Mouse (Mus musculus) midbrain, embryonic 11.5 days (tissue): ENCODE data around the gene Hrc. TPM values are rescaled to one million over a fixed set of nuclear protein-coding genes. Genes with fewer than 3 reads are reported as not detected.
A peak's percentile ranks its signal among the peaks of the same experiment; 100 is the strongest.

Experiments used
- ATAC-seq: fragments of 200-750 bp; cut with Nextera tagmentation; 2 replicates; pipeline ENCODE4 v1.8.0; 2017; ENCODE audit warnings: moderate TSS enrichment, moderate library complexity; ENCODE audit not compliant: low FRiP score
- DNase-seq: peaks from one replicate; pipeline ENCODE4 v3.0.0; 2015; ENCODE audit warnings: low spot score; ENCODE audit errors: missing footprints
- H3K27ac ChIP-seq: fragments of 300-500 bp; sonication (generic); 2 replicates; pipeline ENCODE4 v1.5.1; 2014; ENCODE audit warnings: low read depth, low read length
- H3K27me3 ChIP-seq: fragments of 300-500 bp; sonication (generic); 2 replicates; pipeline ENCODE4 v1.6.1; 2014; ENCODE audit warnings: mild to moderate bottlenecking, low read length, moderate library complexity, mixed read lengths; ENCODE audit not compliant: control insufficient read depth, insufficient read depth
- H3K36me3 ChIP-seq: fragments of 300-500 bp; sonication (generic); 2 replicates; pipeline ENCODE4 v1.6.1; 2014; ENCODE audit warnings: mild to moderate bottlenecking, low read length, moderate library complexity, mixed read lengths; ENCODE audit not compliant: control insufficient read depth, insufficient read depth
- H3K4me1 ChIP-seq: fragments of 300-500 bp; sonication (generic); 2 replicates; pipeline ENCODE4 v1.6.1; 2014; ENCODE audit warnings: low read length; ENCODE audit not compliant: control insufficient read depth, insufficient read depth
- H3K4me2 ChIP-seq: fragments of 300-500 bp; sonication (generic); 2 replicates; pipeline ENCODE4 v1.6.1; 2014; ENCODE audit warnings: mild to moderate bottlenecking, moderate library complexity
- H3K4me3 ChIP-seq: fragments of 300-500 bp; sonication (generic); 2 replicates; pipeline ENCODE4 v1.5.1; 2014; ENCODE audit warnings: low read depth, low read length
- H3K9ac ChIP-seq: fragments of 300-500 bp; sonication (generic); 2 replicates; pipeline ENCODE4 v1.6.1; 2014; ENCODE audit warnings: low read length
- H3K9me3 ChIP-seq: fragments of 300-500 bp; sonication (generic); 2 replicates; pipeline ENCODE4 v1.6.1; 2016; ENCODE audit warnings: low read length; ENCODE audit not compliant: control insufficient read depth
- WGBS: fragments of 180-500 bp; shearing (Covaris S2); extraction: QIAGEN DNeasy Blood & Tissue Kit; methylation state at CpG from one replicate; pipeline ENCODE4 v1.1.7; 2014; 5-methylcytosine and 5-hydroxymethylcytosine counted together
- polyA plus RNA-seq: library from polyadenylated mRNA; unstranded; fragments of >200 nt; fragmentation: Nextera tagmentation; extraction: Ambion mirVana; gene quantifications from 2 replicates; pipeline ENCODE4 v1.2.1, GENCODE M21; 2014

Gene Hrc
- polyA plus RNA-seq, 1 experiment from 2014 or later, result 0.11 TPM

- Histone ChIP-seq H3K4me3 (peak within 1 kb of the TSS; percentile 78), H3K27me3 (peaks cover 44% of the 10 kb centered on the region), H3K4me1 (peaks cover 28% of the 10 kb centered on the region), H3K36me3 (no peaks in the 10 kb centered on the region), H3K9ac (peak within 1 kb of the TSS; percentile 86), H3K4me2 (peak within 1 kb of the TSS; percentile 88), H3K27ac (peak within 1 kb of the TSS; percentile 44; the same call in 1 of the 2 replicates), H3K9me3 (no peaks in the 10 kb centered on the region)
- 0% methylated on average over 24 of the region's 26 CpGs for WGBS
- ATAC-seq, result peak; percentile 47
- DNase-seq, result no peak
Observed at GRCm38 (mm10) chr7:45366652-45367019, 31.5 kb downstream of the Hrc start, which contains the start of gene Ppfia3. Gene Ppfia3 (minus strand): TSS chr7:45367019.

GRCm38 (mm10) chr7:45367020-45367880 is 32.2 kb downstream of the Hrc start:
- peaks cover 25% of the 10 kb centered on the region for H3K4me1 ChIP-seq
- peak; percentile 99 for DNase-seq
- peak overlapping the region; percentile 88 for H3K4me2 ChIP-seq
- H3K9me3 ChIP-seq, result no peaks in the 10 kb centered on the region
- H3K27me3 ChIP-seq, result peaks cover 43% of the 10 kb centered on the region
- H3K4me3 ChIP-seq, result peak overlapping the region; percentile 78
- H3K9ac ChIP-seq, result peak overlapping the region; percentile 86
- peak; percentile 89 for ATAC-seq
- no peaks in the 10 kb centered on the region for H3K36me3 ChIP-seq
- peak overlapping the region; percentile 44; the same call in 1 of the 2 replicates for H3K27ac ChIP-seq
- under 1% methylated on average over 67 of the region's 70 CpGs for WGBS

- H3K4me1 ChIP-seq, result peaks cover 25% of the 10 kb centered on the region
- peaks cover 5% of the 10 kb centered on the region; the same call in 1 of the 2 replicates for H3K36me3 ChIP-seq
- 74% methylated on average over 15 of the region's 15 CpGs for WGBS
- DNase-seq (no peak), ATAC-seq (no peak)
- H3K27me3 ChIP-seq, result peaks cover 36% of the 10 kb centered on the region
- H3K9ac ChIP-seq, result peak overlapping the region; percentile 51; the same call in 1 of the 2 replicates
- H3K27ac ChIP-seq, result no peak overlapping the region
- H3K4me3 ChIP-seq, result no peak overlapping the region; the same call in 1 of the 2 replicates
- H3K9me3 ChIP-seq, result no peaks in the 10 kb centered on the region
- H3K4me2 ChIP-seq, result peak overlapping the region; percentile 88
Observed at GRCm38 (mm10) chr7:45368178-45368577, 33.1 kb downstream of the Hrc start.

- no peak overlapping the region for H3K9ac ChIP-seq
- H3K9me3 ChIP-seq, result no peaks in the 10 kb centered on the region
- DNase-seq, result no peak
- peaks cover 7% of the 10 kb centered on the region; the same call in 1 of the 2 replicates for H3K36me3 ChIP-seq
- peaks cover 29% of the 10 kb centered on the region for H3K27me3 ChIP-seq
- no peak overlapping the region for H3K4me3 ChIP-seq
- no peak overlapping the region for H3K27ac ChIP-seq
- no peak for ATAC-seq
- WGBS, result 73% methylated on average over 16 of the region's 16 CpGs
- no peak overlapping the region for H3K4me2 ChIP-seq
- H3K4me1 ChIP-seq, result peaks cover 25% of the 10 kb centered on the region
Observed at GRCm38 (mm10) chr7:45369022-45369745, 34.1 kb downstream of the Hrc start.

- Histone ChIP-seq H3K4me3 (peak overlapping the region; percentile 45), H3K4me2 (peak overlapping the region; percentile 83), H3K36me3 (peaks cover 7% of the 10 kb centered on the region; the same call in 1 of the 2 replicates), H3K9me3 (no peaks in the 10 kb centered on the region), H3K9ac (peak overlapping the region; percentile 58), H3K27me3 (peaks cover 28% of the 10 kb centered on the region), H3K4me1 (peaks cover 25% of the 10 kb centered on the region), H3K27ac (no peak overlapping the region)
- 7% methylated on average over 52 of the region's 52 CpGs for WGBS
- ATAC-seq (no peak), DNase-seq (no peak)
Observed at GRCm38 (mm10) chr7:45369836-45370474, 34.9 kb downstream of the Hrc start.

- peak; percentile 56 for ATAC-seq
- H3K27ac ChIP-seq, result no peak within 1 kb of the TSS
- 11% methylated on average over 28 of the region's 28 CpGs for WGBS
Observed at GRCm38 (mm10) chr7:45370475-45371311, 35.6 kb downstream of the Hrc start, which contains the start of gene Lin7b. Gene Lin7b (minus strand): TSS chr7:45370583.

GRCm38 (mm10) chr7:45372371-45372770 is 37.3 kb downstream of the Hrc start:
- H3K27ac ChIP-seq, result no peak overlapping the region
- H3K36me3 ChIP-seq, result peaks cover 23% of the 10 kb centered on the region
- H3K9ac ChIP-seq, result no peak overlapping the region
- ATAC-seq, result no peak
- WGBS, result 87% methylated on average over 5 of the region's 5 CpGs
- DNase-seq, result no peak
- H3K4me1 ChIP-seq, result peaks cover 17% of the 10 kb centered on the region
- no peak overlapping the region for H3K4me2 ChIP-seq
- peaks cover 23% of the 10 kb centered on the region for H3K27me3 ChIP-seq
- H3K4me3 ChIP-seq, result no peak overlapping the region
- no peaks in the 10 kb centered on the region for H3K9me3 ChIP-seq

More at GRCm38 (mm10) chr7:45370475-45371311, 35.6 kb downstream of the Hrc start, which contains the start of gene Lin7b:
- peak; percentile 96 for DNase-seq
- H3K4me1 ChIP-seq, result peaks cover 21% of the 10 kb centered on the region
- peaks cover 23% of the 10 kb centered on the region for H3K27me3 ChIP-seq
- peak within 1 kb of the TSS; percentile 45 for H3K4me3 ChIP-seq
- no peaks in the 10 kb centered on the region for H3K9me3 ChIP-seq
- peak within 1 kb of the TSS; percentile 83 for H3K4me2 ChIP-seq
- peak within 1 kb of the TSS; percentile 58 for H3K9ac ChIP-seq
- H3K36me3 ChIP-seq, result peaks cover 11% of the 10 kb centered on the region; the same call in 1 of the 2 replicates

- Histone ChIP-seq H3K27ac (no peak overlapping the region), H3K36me3 (peaks cover 39% of the 10 kb centered on the region)
- no peak for DNase-seq
Observed at GRCm38 (mm10) chr7:45374620-45375019, 39.5 kb downstream of the Hrc start.

More at GRCm38 (mm10) chr7:45374620-45375019, 39.5 kb downstream of the Hrc start:
- H3K27me3 ChIP-seq, result peaks cover 6% of the 10 kb centered on the region; the same call in 1 of the 2 replicates
- H3K9ac ChIP-seq, result no peak overlapping the region
- no peak overlapping the region for H3K4me3 ChIP-seq
- no peaks in the 10 kb centered on the region for H3K9me3 ChIP-seq
- WGBS, result 93% methylated on average over 8 of the region's 8 CpGs
- no peak overlapping the region for H3K4me2 ChIP-seq
- H3K4me1 ChIP-seq, result peaks cover 11% of the 10 kb centered on the region
- no peak for ATAC-seq
